Mouse (Mus musculus) stomach, postnatal 0 days (tissue): ENCODE results near the gene S100a7a. TPM values are rescaled to one million over a fixed set of nuclear protein-coding genes. Genes with fewer than 3 reads are reported as not detected.

Source experiments
- ATAC-seq: fragments of 200-750 bp; cut with Nextera tagmentation; 2 replicates; pipeline ENCODE4 v1.8.0; 2017; ENCODE audit not compliant: low FRiP score, low TSS enrichment
- DNase-seq: peaks from one replicate; pipeline ENCODE4 v3.0.0-alpha.2; 2016; ENCODE audit warnings: low spot score
- H3K27ac ChIP-seq: fragments of 300-500 bp; sonication (generic); replicated peaks from 2 replicates; pipeline ENCODE4 v1.5.1; 2014; ENCODE audit warnings: mild to moderate bottlenecking, control low read depth
- H3K27me3 ChIP-seq: fragments of 300-500 bp; sonication (generic); 2 replicates; pipeline ENCODE4 v1.6.1; 2014; ENCODE audit warnings: low read length; ENCODE audit not compliant: control insufficient read depth, insufficient read depth
- H3K36me3 ChIP-seq: fragments of 300-500 bp; sonication (generic); 2 replicates; pipeline ENCODE4 v1.6.1; 2014; ENCODE audit warnings: low read length, mixed read lengths; ENCODE audit not compliant: control insufficient read depth, insufficient read depth
- H3K4me1 ChIP-seq: fragments of 300-500 bp; sonication (generic); replicated peaks from 2 replicates; pipeline ENCODE4 v1.6.1; 2014; ENCODE audit warnings: antibody characterized with exemption; ENCODE audit not compliant: control insufficient read depth, insufficient read depth
- H3K4me2 ChIP-seq: fragments of 300-500 bp; sonication (generic); replicated peaks from 2 replicates; pipeline ENCODE4 v1.6.1; 2014; ENCODE audit warnings: low read depth, mild to moderate bottlenecking, control low read depth, moderate library complexity
- H3K4me3 ChIP-seq: fragments of 300-500 bp; sonication (generic); 2 replicates; pipeline ENCODE4 v1.5.1; 2014; ENCODE audit warnings: low read depth, low read length, control low read depth
- H3K9ac ChIP-seq: fragments of 300-500 bp; sonication (generic); 2 replicates; pipeline ENCODE4 v1.6.1; 2014; ENCODE audit warnings: mild to moderate bottlenecking, low read length, control low read depth, mixed read lengths
- H3K9me3 ChIP-seq: fragments of 300-500 bp; sonication (generic); 2 replicates; pipeline ENCODE4 v1.6.1; 2016; ENCODE audit warnings: low read length; ENCODE audit not compliant: control insufficient read depth
- CTCF ChIP-seq: IDR thresholded peaks from 2 replicates; pipeline ENCODE4 v1.5.1; 2016; ENCODE audit warnings: antibody characterized with exemption, low read depth, mild to moderate bottlenecking, moderate library complexity
- EP300 ChIP-seq: optimal IDR thresholded peaks from 2 replicates; pipeline ENCODE3; 2016; ENCODE audit warnings: antibody characterized with exemption
- WGBS: fragments of 180-500 bp; shearing (Covaris S2); extraction: QIAGEN DNeasy Blood & Tissue Kit; methylation state at CpG from one replicate; pipeline ENCODE4 v1.1.7; 2014; 5-methylcytosine and 5-hydroxymethylcytosine counted together
- polyA plus RNA-seq: library from polyadenylated mRNA; unstranded; fragments of >200 nt; fragmentation: Nextera tagmentation; extraction: Ambion mirVana; gene quantifications from 2 replicates; pipeline ENCODE4 v1.2.1, GENCODE M21; 2015

Gene S100a7a
- polyA plus RNA-seq, 1 experiment from 2014 or later: 24.5 TPM

DNA sequence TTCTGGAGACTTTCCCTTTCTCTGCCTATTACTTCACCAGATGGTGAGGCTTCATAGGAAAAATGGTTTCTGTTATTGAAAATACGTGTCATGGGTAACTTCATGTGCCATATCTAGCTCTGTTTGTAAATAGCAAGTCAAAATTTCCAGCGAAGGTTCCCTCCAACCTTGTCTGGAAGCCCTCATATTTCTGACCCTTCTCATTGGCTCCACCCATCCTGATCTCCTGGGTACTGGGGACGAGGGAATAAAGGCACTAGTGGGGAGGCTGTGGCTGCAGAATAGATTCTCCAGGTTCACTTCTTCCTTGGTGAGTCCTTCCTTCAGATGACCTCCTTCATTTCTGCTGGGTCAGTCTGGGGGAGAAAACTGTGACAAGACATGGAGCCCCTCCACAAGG, 45.6 kb upstream of the S100a7a start, which contains the start of gene S100a5:
S100a5 (plus strand) TSS at position 301 of the 400 bp plus-strand sequence.
- Histone ChIP-seq H3K4me1 (peaks cover 10% of the 10 kb centered on the region), H3K36me3 (no peaks in the 10 kb centered on the region), H3K4me3 (no peak within 1 kb of the TSS), H3K27ac (0 out of 2 replicates have a peak within 1 kb of the TSS, but pooled peaks have one; percentile 20), H3K9me3 (no peaks in the 10 kb centered on the region), H3K27me3 (no peaks in the 10 kb centered on the region), H3K4me2 (no peak within 1 kb of the TSS), H3K9ac (no peak within 1 kb of the TSS)
- 55% methylated on average over 3 of the region's 3 CpGs for WGBS
- no peak for ATAC-seq
- TF ChIP-seq EP300 (no peak), CTCF (no peak)
- DNase-seq: no peak

DNA sequence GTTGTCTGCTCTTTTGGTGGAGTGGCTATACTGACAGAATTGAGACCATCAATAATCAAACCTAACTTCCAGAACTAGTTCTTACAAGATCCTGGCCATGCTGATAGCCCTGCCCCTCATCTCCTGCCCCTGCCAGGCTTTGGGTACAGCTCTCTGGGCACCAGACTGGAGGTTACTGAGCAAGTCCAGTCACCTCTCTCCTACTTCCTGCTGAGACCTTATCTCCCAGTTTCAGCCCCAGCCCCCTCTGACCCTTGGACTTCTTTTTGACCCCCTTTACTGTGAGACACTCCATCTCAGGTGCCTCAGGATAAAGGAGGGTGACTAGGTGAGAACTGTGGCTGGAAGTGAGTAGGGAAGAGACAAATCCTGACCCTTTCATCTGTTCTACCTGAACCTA, 44.7 kb upstream of the S100a7a start:
- Histone ChIP-seq H3K9me3 (no peaks in the 10 kb centered on the region), H3K4me1 (peaks cover 11% of the 10 kb centered on the region), H3K9ac (no peak overlapping the region), H3K27me3 (no peaks in the 10 kb centered on the region), H3K4me2 (no peak overlapping the region), H3K36me3 (no peaks in the 10 kb centered on the region), H3K4me3 (no peak overlapping the region), H3K27ac (0 out of 2 replicates have a peak overlapping the region, but pooled peaks have one; percentile 20)
- ATAC-seq (peak; percentile 49), DNase-seq (peak; percentile 59)
- TF ChIP-seq CTCF (no peak), EP300 (no peak)

DNA sequence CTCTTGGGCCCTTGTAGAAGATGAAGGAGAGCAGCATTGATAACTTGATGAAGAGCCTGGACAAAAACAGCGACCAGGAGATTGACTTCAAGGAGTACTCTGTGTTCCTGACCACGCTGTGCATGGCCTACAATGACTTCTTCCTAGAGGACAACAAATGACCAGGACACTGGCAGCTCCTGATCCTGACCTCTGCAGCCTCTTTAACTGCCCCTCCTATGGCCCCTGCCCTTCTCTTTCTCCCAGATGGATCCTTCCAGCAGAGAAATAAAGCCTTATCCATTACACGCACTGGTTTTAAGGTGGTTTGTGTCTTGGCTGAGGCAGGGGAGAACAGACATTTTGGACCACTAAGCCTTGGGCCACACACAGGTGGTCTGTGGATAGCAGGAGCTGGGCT, 42.3 kb upstream of the S100a7a start:
- DNase-seq (no peak), ATAC-seq (no peak)
- H3K9me3 ChIP-seq: no peaks in the 10 kb centered on the region
- no peaks in the 10 kb centered on the region for H3K36me3 ChIP-seq
- H3K27ac ChIP-seq: 0 out of 2 replicates have a peak overlapping the region, but pooled peaks have one; percentile 4
- no peak overlapping the region for H3K4me2 ChIP-seq
- TF ChIP-seq EP300 (no peak), CTCF (no peak)
- 89% methylated on average over 3 of the region's 3 CpGs for WGBS
- H3K4me1 ChIP-seq: peaks cover 5% of the 10 kb centered on the region
- no peak overlapping the region for H3K4me3 ChIP-seq
- H3K27me3 ChIP-seq: no peaks in the 10 kb centered on the region
- 0 out of 2 replicates have a peak overlapping the region, but pooled peaks have one; percentile 8 for H3K9ac ChIP-seq

DNA sequence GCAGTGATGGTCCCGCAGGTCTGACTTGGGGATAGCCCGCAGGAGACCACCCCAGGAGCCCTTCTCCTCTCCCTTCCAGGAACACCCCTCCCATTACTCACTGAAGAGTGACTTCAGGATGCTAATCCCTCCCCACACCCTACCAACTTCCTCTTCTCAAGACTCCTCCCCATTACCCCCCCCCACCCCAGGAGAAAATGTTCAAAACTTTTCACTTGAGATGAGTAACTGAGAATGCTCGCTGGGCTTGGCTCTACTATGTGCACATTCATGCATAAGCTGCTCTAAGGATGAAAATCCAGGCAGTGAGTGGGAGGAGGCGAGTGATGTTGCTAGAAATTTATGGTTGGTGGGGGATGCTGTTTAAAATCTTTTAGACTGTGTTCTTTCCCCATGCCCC, 41.8 kb upstream of the S100a7a start:
- H3K9ac ChIP-seq: 0 out of 2 replicates have a peak overlapping the region, but pooled peaks have one; percentile 8
- H3K27ac ChIP-seq: peak overlapping the region; percentile 92
- H3K9me3 ChIP-seq: no peaks in the 10 kb centered on the region
- H3K36me3 ChIP-seq: no peaks in the 10 kb centered on the region
- DNase-seq: no peak
- peaks cover 5% of the 10 kb centered on the region for H3K4me1 ChIP-seq
- no peaks in the 10 kb centered on the region for H3K27me3 ChIP-seq
- TF ChIP-seq EP300: no peak
- no peak for TF ChIP-seq CTCF
- H3K4me2 ChIP-seq: no peak overlapping the region; the same call in 1 of the 2 replicates
- 49% methylated on average over 4 of the region's 4 CpGs for WGBS
- H3K4me3 ChIP-seq: no peak overlapping the region
- ATAC-seq: no peak

DNA sequence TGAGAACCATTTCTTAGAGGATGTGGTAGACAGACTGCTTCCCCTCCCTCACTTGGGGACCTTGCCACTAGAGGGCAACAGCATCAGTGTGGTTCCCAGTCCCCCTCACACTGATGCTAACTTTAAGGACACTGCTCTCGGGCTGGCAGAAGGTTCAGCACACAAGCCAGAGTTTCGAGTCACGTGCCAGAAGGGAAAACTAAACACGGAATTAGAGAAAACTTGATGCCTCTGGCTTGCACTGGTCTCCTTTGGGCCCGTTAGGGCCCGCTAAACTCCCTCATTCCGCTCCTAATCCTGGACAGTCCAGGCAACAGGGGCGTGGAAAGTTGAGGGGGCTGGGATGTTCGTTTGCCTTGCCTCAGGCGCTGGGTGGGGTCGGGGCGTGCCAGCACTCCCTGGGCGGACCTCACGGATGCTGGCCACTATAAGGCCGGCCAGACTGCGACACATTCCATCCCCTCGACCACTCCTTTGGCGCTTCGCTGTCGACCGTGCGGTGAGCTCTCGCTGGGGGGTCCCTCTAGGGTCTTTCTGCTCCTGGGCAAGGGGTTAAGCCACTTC, 41.0 kb upstream of the S100a7a start, which contains the start of gene S100a6:
S100a6 (plus strand) TSS at position 155 of the 564 bp plus-strand sequence.
- Histone ChIP-seq H3K27ac (peak within 1 kb of the TSS; percentile 92), H3K9me3 (no peaks in the 10 kb centered on the region), H3K4me2 (peak within 1 kb of the TSS; percentile 64), H3K4me3 (peak within 1 kb of the TSS; percentile 46), H3K27me3 (no peaks in the 10 kb centered on the region), H3K9ac (peak within 1 kb of the TSS; percentile 76), H3K4me1 (peaks cover 5% of the 10 kb centered on the region), H3K36me3 (no peaks in the 10 kb centered on the region)
- TF ChIP-seq EP300 (no peak), CTCF (peak; percentile 78)
- ATAC-seq: peak; percentile 81
- peak; percentile 91 for DNase-seq
- whole genome bisulfite sequencing: under 1% methylated on average over 23 of the region's 23 CpGs

DNA sequence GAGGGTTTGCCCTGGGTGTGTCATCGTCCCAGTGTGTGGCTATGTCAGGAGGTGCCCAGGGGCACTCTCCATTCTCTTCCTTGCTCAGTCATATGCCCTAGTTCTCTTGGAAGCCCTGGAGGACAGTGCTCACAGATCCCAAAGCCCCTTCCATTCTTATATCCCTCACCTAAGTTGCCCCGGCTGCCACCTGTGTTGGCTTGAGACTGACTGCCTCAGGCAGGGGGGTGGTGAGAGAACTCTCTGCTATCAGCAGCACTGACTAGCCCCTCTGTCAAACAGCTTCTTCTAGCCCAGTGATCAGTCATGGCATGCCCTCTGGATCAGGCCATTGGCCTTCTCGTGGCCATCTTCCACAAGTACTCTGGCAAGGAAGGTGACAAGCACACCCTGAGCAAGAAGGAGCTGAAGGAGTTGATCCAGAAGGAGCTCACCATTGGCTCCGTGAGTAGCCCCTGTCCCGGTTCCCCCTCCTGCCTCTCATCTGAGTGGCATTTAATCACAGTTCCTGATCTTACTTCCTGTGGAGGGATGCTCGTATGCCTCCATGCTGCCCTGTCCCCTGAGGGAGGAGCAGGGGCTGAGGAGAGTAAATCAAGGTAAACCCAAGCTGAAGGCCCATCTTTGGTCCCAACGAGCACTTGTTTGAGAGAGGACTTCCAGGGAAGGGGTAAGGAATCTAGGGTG, 40.2 kb upstream of the S100a7a start:
- 52% methylated on average over 7 of the region's 7 CpGs for WGBS
- Histone ChIP-seq H3K4me2 (peak overlapping the region; percentile 64), H3K4me1 (peaks cover 5% of the 10 kb centered on the region), H3K4me3 (peak overlapping the region; percentile 46), H3K9me3 (no peaks in the 10 kb centered on the region), H3K9ac (peak overlapping the region; percentile 76), H3K36me3 (no peaks in the 10 kb centered on the region), H3K27ac (peak overlapping the region; percentile 92), H3K27me3 (no peaks in the 10 kb centered on the region)
- TF ChIP-seq EP300 (no peak), CTCF (no peak)
- DNase-seq (no peak), ATAC-seq (0 out of 2 replicates have a peak, but pooled peaks have one; percentile 5)
